Mouse (Mus musculus) MEL (cell line): ENCODE data around the gene Csrnp1.

Source experiments
- CTCF ChIP-seq, 3 experiments: IDR thresholded peaks in 2 of 3; conservative IDR thresholded peaks in 1 of 3; 2 replicates each; pipeline ENCODE4 v1.5.1; 2011 to 2012; ENCODE audit warnings: low read length in 3 of 3, low read depth in 2 of 3, mild to moderate bottlenecking in 2 of 3, improper control_type of control experiment in 1 of 3, inconsistent platforms in 1 of 3, mixed read lengths in 1 of 3, moderate library complexity in 1 of 3; ENCODE audit not compliant: control insufficient read depth in 1 of 3, insufficient read depth in 1 of 3, poor library complexity in 1 of 3, severe bottlenecking in 1 of 3
- KAT2A ChIP-seq: conservative IDR thresholded peaks from 2 replicates; pipeline ENCODE4 v1.6.1; 2012; ENCODE audit warnings: low read depth, low read length, improper control_type of control experiment, inconsistent platforms
- MYC ChIP-seq: IDR thresholded peaks from 2 replicates; pipeline ENCODE4 v1.6.1; 2011; ENCODE audit warnings: low read depth, mild to moderate bottlenecking, low read length, improper control_type of control experiment, moderate library complexity
- NRF1 ChIP-seq: IDR thresholded peaks from 2 replicates; pipeline ENCODE4 v1.6.1; 2014; ENCODE audit warnings: low read depth, mild to moderate bottlenecking, inconsistent platforms, low read length, improper control_type of control experiment, moderate library complexity; ENCODE audit not compliant: poor library complexity, insufficient read depth, severe bottlenecking
- POLR2A ChIP-seq, 2 experiments: IDR thresholded peaks; 2 replicates each; pipeline ENCODE4 v1.6.1; 2011 to 2012; ENCODE audit warnings: low read length in 2 of 2, mild to moderate bottlenecking in 2 of 2, control low read depth in 1 of 2, improper control_type of control experiment in 1 of 2, low read depth in 1 of 2, moderate library complexity in 1 of 2; ENCODE audit not compliant: control insufficient read depth in 1 of 2, insufficient read depth in 1 of 2, poor library complexity in 1 of 2
- POLR2AphosphoS2 ChIP-seq: IDR thresholded peaks from 2 replicates; pipeline ENCODE4 v1.6.1; 2011; ENCODE audit warnings: low read length, improper control_type of control experiment
- POLR2AphosphoS5 ChIP-seq: IDR thresholded peaks from 2 replicates; pipeline ENCODE4 v1.6.1; 2012; ENCODE audit warnings: low read depth, borderline replicate concordance, mild to moderate bottlenecking, inconsistent platforms, low read length, moderate library complexity, mixed read lengths
- TAL1 ChIP-seq: IDR thresholded peaks from 2 replicates; pipeline ENCODE4 v1.6.1; 2012; ENCODE audit warnings: mild to moderate bottlenecking, inconsistent platforms, low read length, moderate library complexity, mixed read lengths
- TCF12 ChIP-seq: IDR thresholded peaks from 2 replicates; pipeline ENCODE4 v1.6.1; 2014; ENCODE audit warnings: low read depth, mild to moderate bottlenecking, inconsistent platforms, low read length, improper control_type of control experiment, moderate library complexity
- ZC3H11A ChIP-seq: IDR thresholded peaks from 2 replicates; pipeline ENCODE4 v1.6.1; 2012; ENCODE audit warnings: low read depth, mild to moderate bottlenecking, inconsistent platforms, low read length, improper control_type of control experiment

GRCm38 (mm10) chr9:120010781-120011511, 26.5 kb upstream of the Csrnp1 start:
- TF ChIP-seq NRF1 (peak; percentile 53), KAT2A (no peak), TCF12 (0 out of 2 replicates have a peak, but pooled peaks have one; percentile 23), POLR2A (IDR thresholded peaks at IDR 0.05; ENCODE audit: control insufficient read depth in 1 of 2, insufficient read depth in 1 of 2, low read depth in 1 of 2, low read length in 2 of 2, poor library complexity in 1 of 2) (no peak), MYC (no peak), ZC3H11A (no peak), POLR2AphosphoS2 (no peak), CTCF (IDR thresholded peaks at IDR 0.05 in 2 of 3, conservative IDR thresholded peaks at IDR 0.05 in 1 of 3; ENCODE audit: control insufficient read depth in 1 of 3, insufficient read depth in 1 of 3, low read depth in 2 of 3, low read length in 3 of 3, poor library complexity in 1 of 3, severe bottlenecking in 1 of 3) (no peak), POLR2AphosphoS5 (no peak), TAL1 (no peak)
